Comparison of ENCODE assay signal across 8 mouse cellular contexts in the genomic region with DNA sequence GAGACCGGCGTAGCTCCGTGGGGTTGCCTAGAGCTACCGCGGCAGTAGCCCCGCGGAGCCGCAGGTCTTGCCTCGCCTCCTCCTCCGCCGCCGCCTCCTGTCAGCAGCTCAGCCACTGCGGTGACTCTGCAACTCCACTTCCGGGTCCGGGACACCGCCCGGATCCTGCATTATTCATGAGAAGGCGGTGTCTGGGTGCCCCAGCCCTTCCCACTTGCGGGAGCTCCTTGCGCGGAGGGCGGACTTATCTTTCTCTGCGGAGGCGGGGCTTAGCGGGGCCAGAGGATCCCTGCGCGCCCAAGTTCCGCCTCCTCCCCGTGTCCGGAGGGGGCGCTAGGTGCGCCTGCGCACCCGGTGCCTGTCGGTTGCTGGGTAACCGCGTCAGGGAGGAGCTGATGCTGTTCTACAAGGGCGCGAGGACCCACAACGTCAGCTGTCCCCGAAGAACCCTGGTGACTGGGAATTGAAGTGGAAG. TPM values are rescaled to one million over a fixed set of nuclear protein-coding genes. Genes with fewer than 3 reads are reported as not detected.
A peak's percentile ranks its signal among the peaks of the same experiment; 100 is the strongest.
DNase-seq lines count a peak whose midpoint lies in the region; ATAC-seq and TF ChIP-seq lines count a peak whose summit lies in the region.

A gene (minus strand): TSS at position 128 of the 475 bp plus-strand sequence.
A gene (plus strand): TSS at position 365 of the 475 bp plus-strand sequence.

- H3K36me3 ChIP-seq in hindbrain, postnatal 0 days (ENCODE audit: insufficient read depth, low read length), result no peaks in the 10 kb centered on the region

- peak within 1 kb of the TSS; percentile 78 for H3K9ac ChIP-seq in hindbrain, postnatal 0 days (replicated peaks; ENCODE audit: low read length)

- ATAC-seq in common myeloid progenitor, adult 5-6 weeks (replicated peaks; ENCODE audit: low read depth, poor library complexity, severe bottlenecking), result peak; percentile 96
- ATAC-seq in hindbrain, postnatal 0 days, result peak; percentile 99
- ATAC-seq in megakaryocyte, adult 5-6 weeks (ENCODE audit: poor library complexity, severe bottlenecking), result peak; percentile 96

- peak within 1 kb of the TSS; percentile 97 for H3K4me3 ChIP-seq in gastrocnemius, adult 2 months
- H3K4me3 ChIP-seq in hindbrain, postnatal 0 days (ENCODE audit: low read length), result peak within 1 kb of the TSS; percentile 65
- H3K4me3 ChIP-seq in left cerebral cortex, adult 2 months, result peak within 1 kb of the TSS; percentile 98

- 0% methylated on average over 41 of the region's 41 CpGs for WGBS in hindbrain, postnatal 0 days

- peaks cover 23% of the 10 kb centered on the region for H3K4me1 ChIP-seq in hindbrain, postnatal 0 days (ENCODE audit: insufficient read depth, low read length)

- H3K27me3 ChIP-seq in hindbrain, postnatal 0 days (ENCODE audit: insufficient read depth, low read length), result no peaks in the 10 kb centered on the region

- no peaks in the 10 kb centered on the region for H3K9me3 ChIP-seq in hindbrain, postnatal 0 days (ENCODE audit: low read length)

- H3K4me2 ChIP-seq in hindbrain, postnatal 0 days (ENCODE audit: low read depth, low read length), result peak within 1 kb of the TSS; percentile 73

- DNase-seq in ZHBTc4 (ENCODE audit: low read depth, low spot score), result peak; percentile 99
- DNase-seq in gastrocnemius, adult 2 months, result peak; percentile 99
- peak; percentile 99 for DNase-seq in hindbrain, postnatal 0 days (ENCODE audit: low spot score)
- DNase-seq in left cerebral cortex, adult 2 months (ENCODE audit: extremely low spot score in 1 of 2, low spot score in 2 of 2), result peak; percentile 97 to 99
- peak; percentile 97 to 98 for DNase-seq in right cerebral cortex, adult 2 months (ENCODE audit: low spot score in 2 of 2)
- peak; percentile 98 for DNase-seq in urinary bladder, postnatal 14 days (ENCODE audit: low spot score)

- intact Hi-C loops in gastrocnemius, adult 2 months (cut with DNase I), result no loop called here
- intact Hi-C loops in left cerebral cortex, adult 2 months (cut with DNase I), result loop anchor here (1.0 to 5.0 kb wide), 3 partner anchors 72 to 138 kb away; no protein-coding TSS in a partner anchor

- peak; percentile 68 for TF ChIP-seq CTCF in gastrocnemius, adult 2 months (IDR thresholded peaks at IDR 0.05)
- peak; percentile 74 for TF ChIP-seq CTCF in hindbrain, postnatal 0 days (IDR thresholded peaks at IDR 0.05; ENCODE audit: low read depth)
- TF ChIP-seq CTCF in left cerebral cortex, adult 2 months (IDR thresholded peaks at IDR 0.05), result peak; percentile 66

- H3K27ac ChIP-seq in gastrocnemius, adult 2 months, result peak within 1 kb of the TSS; percentile 94
- peak within 1 kb of the TSS; percentile 87 for H3K27ac ChIP-seq in hindbrain, postnatal 0 days
- peak within 1 kb of the TSS; percentile 93 for H3K27ac ChIP-seq in left cerebral cortex, adult 2 months

RNA-seq across cellular contexts. Expression of the first gene that starts in this region (rescaled TPM):
- total RNA-seq in common myeloid progenitor, adult 5-6 weeks (2017), result 0.64 and 3.2 TPM in 2 replicates
- total RNA-seq in gastrocnemius, adult 2 months (2021), result 10 to 100 TPM; 18.0 to 24.3 TPM
- 136 and 193 TPM in 2 replicates for total RNA-seq in hindbrain, postnatal 0 days (2014; rRNA removed)
- polyA plus RNA-seq in hindbrain, postnatal 0 days (2015; fragmentation: Nextera tagmentation; extraction: Ambion mirVana), result 17.7 and 21.2 TPM in 2 replicates
- 100 to 1,000 TPM; 195 to 209 TPM for total RNA-seq in left cerebral cortex, adult 2 months (2021)
- 6.1 and 8.9 TPM in 2 replicates for total RNA-seq in megakaryocyte, adult 5-6 weeks (2015)
- 1.7 and 3.1 TPM in 2 replicates for total RNA-seq in megakaryocyte, adult 5-6 weeks (2017)

RNA-seq across cellular contexts. Expression of the second gene that starts in this region (rescaled TPM):
- not detected in 2 replicates for total RNA-seq in common myeloid progenitor, adult 5-6 weeks (2017)
- total RNA-seq in gastrocnemius, adult 2 months (2021), result under 1 TPM; 0.56 to 0.59 TPM
- 3.6 and 4.5 TPM in 2 replicates for total RNA-seq in hindbrain, postnatal 0 days (2014; rRNA removed)
- 3.0 and 4.8 TPM in 2 replicates for polyA plus RNA-seq in hindbrain, postnatal 0 days (2015; fragmentation: Nextera tagmentation; extraction: Ambion mirVana)
- 1 to 10 TPM; 6.4 to 7.5 TPM for total RNA-seq in left cerebral cortex, adult 2 months (2021)
- total RNA-seq in megakaryocyte, adult 5-6 weeks (2015), result not detected in 2 replicates
- total RNA-seq in megakaryocyte, adult 5-6 weeks (2017), result not detected in 2 replicates

Comparison
In these comparisons a context has a peak if more than half of its experiments do, and no peak if none do; other contexts are left out.
1. Peak in every context shown above with its lines: DNase-seq, ATAC-seq, H3K4me3 ChIP-seq and H3K27ac ChIP-seq.